Mouse (Mus musculus): ENCODE measurements at regions not wholly inside any gene's neighbourhood (a gene's known extent, or its start where the extent isn't known, plus 50 kb on each side); places are given as distances from the start of the nearest gene placed in this dataset.

DNA sequence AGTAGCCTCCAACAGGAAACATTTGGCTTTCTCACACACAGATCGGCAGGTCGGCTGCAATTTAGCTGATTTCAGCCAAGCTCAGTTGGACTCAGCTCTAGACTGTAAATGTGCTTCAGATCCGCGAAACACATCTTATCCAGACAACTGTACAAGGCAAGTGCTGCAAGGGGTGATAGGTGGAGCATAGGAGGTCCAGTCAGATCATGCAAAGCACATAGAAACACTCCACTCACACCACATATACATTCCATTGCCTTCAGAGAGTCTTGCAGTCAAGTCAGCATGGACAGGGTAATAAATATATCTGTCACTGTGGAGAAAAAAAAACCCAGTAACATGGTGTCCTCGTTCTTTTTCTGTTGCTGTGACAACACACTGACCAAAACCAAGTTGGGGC is 160.3 kb downstream of the H2al1j start:
- TF ChIP-seq POLR2A (IDR thresholded peaks at IDR 0.05; ENCODE audit: control insufficient read depth, low read depth, low read length) (no peak), CTCF (IDR thresholded peaks at IDR 0.05; ENCODE audit: control insufficient read depth, insufficient read depth, insufficient replicate concordance, low read depth, low read length) (no peak)

All from testis, adult 2 months (tissue).